Mouse (Mus musculus): ENCODE measurements at regions not wholly inside any gene's neighbourhood (a gene's known extent, or its start where the extent isn't known, plus 50 kb on each side); places are given as distances from the start of the nearest gene placed in this dataset.
A peak's percentile ranks its signal among the peaks of the same experiment; 100 is the strongest.

- DNase-seq (ENCODE audit: low read depth, low spot score) = no peak
Observed at GRCm38 (mm10) chr3:58146762-58147161, 267.8 kb upstream of the Tsc22d2 start.

- DNase-seq (ENCODE audit: low read depth, low spot score) = no peak
Observed at GRCm38 (mm10) chr3:58153141-58153540, 261.4 kb upstream of the Tsc22d2 start.

GRCm38 (mm10) chr3:58153874-58154756 lies 260.4 kb upstream of the Tsc22d2 start:
- DNase-seq (ENCODE audit: low read depth, low spot score) = no peak

GRCm38 (mm10) chr3:58159384-58159783 lies 255.1 kb upstream of the Tsc22d2 start:
- peak; percentile 34 for DNase-seq (ENCODE audit: low read depth, low spot score)

GRCm38 (mm10) chr3:58162238-58162637 lies 252.3 kb upstream of the Tsc22d2 start:
- DNase-seq (ENCODE audit: low read depth, low spot score) = no peak

- peak; percentile 45 for DNase-seq (ENCODE audit: low read depth, low spot score)
Observed at GRCm38 (mm10) chr3:58163806-58164205, 250.7 kb upstream of the Tsc22d2 start.

- no peak for DNase-seq (ENCODE audit: low read depth, low spot score)
Observed at GRCm38 (mm10) chr3:58166628-58167027, 247.9 kb upstream of the Tsc22d2 start.

- DNase-seq (ENCODE audit: low read depth, low spot score) = no peak
Observed at GRCm38 (mm10) chr3:58167121-58167520, 247.4 kb upstream of the Tsc22d2 start.

GRCm38 (mm10) chr3:58167761-58168290 lies 246.7 kb upstream of the Tsc22d2 start:
- no peak for DNase-seq (ENCODE audit: low read depth, low spot score)

GRCm38 (mm10) chr3:58168522-58169185 lies 245.9 kb upstream of the Tsc22d2 start:
- DNase-seq (ENCODE audit: low read depth, low spot score) = no peak

- DNase-seq (ENCODE audit: low read depth, low spot score) = no peak
Observed at GRCm38 (mm10) chr3:58169786-58170185, 244.7 kb upstream of the Tsc22d2 start.

GRCm38 (mm10) chr3:58172096-58172495 lies 242.4 kb upstream of the Tsc22d2 start:
- DNase-seq (ENCODE audit: low read depth, low spot score) = no peak

- DNase-seq (ENCODE audit: low read depth, low spot score) = no peak
Observed at GRCm38 (mm10) chr3:58173821-58174220, 240.7 kb upstream of the Tsc22d2 start.

- DNase-seq (ENCODE audit: low read depth, low spot score) = no peak
Observed at GRCm38 (mm10) chr3:58181715-58182114, 232.8 kb upstream of the Tsc22d2 start.

GRCm38 (mm10) chr3:58182299-58182698 lies 232.2 kb upstream of the Tsc22d2 start:
- DNase-seq (ENCODE audit: low read depth, low spot score) = no peak

GRCm38 (mm10) chr3:58183279-58183678 lies 231.2 kb upstream of the Tsc22d2 start:
- DNase-seq (ENCODE audit: low read depth, low spot score) = no peak

- DNase-seq (ENCODE audit: low read depth, low spot score) = no peak
Observed at GRCm38 (mm10) chr3:58200462-58200861, 214.1 kb upstream of the Tsc22d2 start.

GRCm38 (mm10) chr3:58202816-58203215 lies 211.7 kb upstream of the Tsc22d2 start:
- DNase-seq (ENCODE audit: low read depth, low spot score) = no peak

GRCm38 (mm10) chr3:58203806-58204205 lies 210.7 kb upstream of the Tsc22d2 start:
- no peak for DNase-seq (ENCODE audit: low read depth, low spot score)

GRCm38 (mm10) chr3:58205526-58205925 lies 209.0 kb upstream of the Tsc22d2 start:
- no peak for DNase-seq (ENCODE audit: low read depth, low spot score)

- DNase-seq (ENCODE audit: low read depth, low spot score) = no peak
Observed at GRCm38 (mm10) chr3:58206776-58207398, 207.6 kb upstream of the Tsc22d2 start.

GRCm38 (mm10) chr3:58211016-58211415 lies 203.5 kb upstream of the Tsc22d2 start:
- no peak for DNase-seq (ENCODE audit: low read depth, low spot score)

Measured in CD4-positive, CD25-positive, alpha-beta regulatory T cell, adult 2 months (primary cell).